Mouse (Mus musculus) midbrain, embryonic 14.5 days (tissue): ENCODE results near the gene Slc22a14. TPM values are rescaled to one million over a fixed set of nuclear protein-coding genes. Genes with fewer than 3 reads are reported as not detected.
"Not testable (repeated sequence)": the region's sequence is repeated elsewhere in the genome, so short reads cannot be mapped to it uniquely, and the experiment has no call there.

Source experiments
- ATAC-seq: fragments of 200-750 bp; cut with Nextera tagmentation; 2 replicates; pipeline ENCODE4 v1.8.0; 2017; ENCODE audit warnings: moderate number of reproducible peaks, moderate library complexity; ENCODE audit not compliant: low FRiP score, low TSS enrichment
- DNase-seq: peaks from one replicate; pipeline ENCODE4 v3.0.0-alpha.2; 2015
- H3K27ac ChIP-seq: fragments of 300-500 bp; sonication (generic); replicated peaks from 2 replicates; pipeline ENCODE4 v1.5.1; 2014; ENCODE audit warnings: mild to moderate bottlenecking, low read depth, low read length, moderate library complexity
- H3K27me3 ChIP-seq: fragments of 300-500 bp; sonication (generic); 2 replicates; pipeline ENCODE4 v1.6.1; 2014; ENCODE audit warnings: low read length, control low read depth, mixed read lengths; ENCODE audit not compliant: control insufficient read depth, insufficient read depth
- H3K36me3 ChIP-seq: fragments of 300-500 bp; sonication (generic); 2 replicates; pipeline ENCODE4 v1.6.1; 2014; ENCODE audit warnings: low read length, control low read depth; ENCODE audit not compliant: control insufficient read depth, insufficient read depth
- H3K4me1 ChIP-seq: fragments of 300-500 bp; sonication (generic); 2 replicates; pipeline ENCODE4 v1.6.1; 2014; ENCODE audit warnings: mild to moderate bottlenecking, antibody characterized with exemption, low read length, control low read depth; ENCODE audit not compliant: control insufficient read depth, insufficient read depth
- H3K4me2 ChIP-seq: fragments of 300-500 bp; sonication (generic); 2 replicates; pipeline ENCODE4 v1.6.1; 2014; ENCODE audit warnings: mild to moderate bottlenecking, low read length, moderate library complexity
- H3K4me3 ChIP-seq: fragments of 300-500 bp; sonication (generic); replicated peaks from 2 replicates; pipeline ENCODE4 v1.5.1; 2014; ENCODE audit warnings: low read depth, low read length
- H3K9ac ChIP-seq: fragments of 300-500 bp; sonication (generic); replicated peaks from 2 replicates; pipeline ENCODE4 v1.6.1; 2014; ENCODE audit warnings: mild to moderate bottlenecking, low read length, moderate library complexity
- H3K9me3 ChIP-seq: fragments of 300-500 bp; sonication (generic); 2 replicates; pipeline ENCODE4 v1.6.1; 2016; ENCODE audit warnings: low read length, control low read depth, mixed read lengths; ENCODE audit not compliant: control insufficient read depth
- WGBS: fragments of 180-500 bp; shearing (Covaris S2); extraction: QIAGEN DNeasy Blood & Tissue Kit; methylation state at CpG from one replicate; pipeline ENCODE4 v1.1.7; 2014; 5-methylcytosine and 5-hydroxymethylcytosine counted together
- polyA plus RNA-seq: library from polyadenylated mRNA; unstranded; fragments of >200 nt; fragmentation: Nextera tagmentation; extraction: Ambion mirVana; gene quantifications from 2 replicates; pipeline ENCODE4 v1.2.1, GENCODE M21; 2014

Gene Slc22a14
- polyA plus RNA-seq, 1 experiment from 2014 or later: not detected

- not testable (repeated sequence) for H3K36me3 ChIP-seq, H3K4me2 ChIP-seq, H3K4me1 ChIP-seq, H3K27me3 ChIP-seq, H3K27ac ChIP-seq, H3K4me3 ChIP-seq, ATAC-seq, H3K9ac ChIP-seq, DNase-seq, H3K9me3 ChIP-seq
- 90% methylated on average over 4 of the region's 4 CpGs for WGBS
These were observed 5.4 kb upstream of the Slc22a14 start for GRCm38 (mm10) chr9:119370770-119371169.

GRCm38 (mm10) chr9:119368367-119368766, 3.0 kb upstream of the Slc22a14 start:
- no peaks in the 10 kb centered on the region for H3K4me1 ChIP-seq
- ATAC-seq (no peak), DNase-seq (no peak)
- H3K27me3 ChIP-seq: no peaks in the 10 kb centered on the region
- H3K36me3 ChIP-seq: no peaks in the 10 kb centered on the region
- no peak overlapping the region for H3K4me3 ChIP-seq
- no peaks in the 10 kb centered on the region for H3K9me3 ChIP-seq
- no peak overlapping the region for H3K9ac ChIP-seq
- no peak overlapping the region for H3K4me2 ChIP-seq
- no peak overlapping the region for H3K27ac ChIP-seq
- WGBS: 95% methylated on average over 3 of the region's 3 CpGs

GRCm38 (mm10) chr9:119363229-119363628, 2.1 kb downstream of the Slc22a14 start:
- no peak for ATAC-seq
- WGBS: 94% methylated on average over 12 of the region's 12 CpGs
- H3K9me3 ChIP-seq: no peaks in the 10 kb centered on the region

GRCm38 (mm10) chr9:119361416-119361815, 3.9 kb downstream of the Slc22a14 start:
- Histone ChIP-seq H3K4me1 (no peaks in the 10 kb centered on the region), H3K4me2 (no peak overlapping the region), H3K27ac (no peak overlapping the region), H3K9me3 (no peaks in the 10 kb centered on the region), H3K36me3 (no peaks in the 10 kb centered on the region), H3K27me3 (no peaks in the 10 kb centered on the region), H3K9ac (no peak overlapping the region), H3K4me3 (no peak overlapping the region)
- WGBS: 96% methylated on average over 5 of the region's 5 CpGs
- no peak for ATAC-seq
- DNase-seq: no peak

More at GRCm38 (mm10) chr9:119363229-119363628, 2.1 kb downstream of the Slc22a14 start:
- H3K27ac ChIP-seq: no peak overlapping the region
- no peak for DNase-seq
- no peak overlapping the region for H3K4me2 ChIP-seq
- no peak overlapping the region for H3K9ac ChIP-seq
- H3K36me3 ChIP-seq: no peaks in the 10 kb centered on the region
- no peak overlapping the region for H3K4me3 ChIP-seq
- no peaks in the 10 kb centered on the region for H3K27me3 ChIP-seq
- no peaks in the 10 kb centered on the region for H3K4me1 ChIP-seq

- H3K36me3 ChIP-seq: no peaks in the 10 kb centered on the region
- H3K27ac ChIP-seq: no peak overlapping the region
- H3K4me2 ChIP-seq: peak overlapping the region; percentile 88
- H3K4me1 ChIP-seq: no peaks in the 10 kb centered on the region
- peak overlapping the region; percentile 56 for H3K4me3 ChIP-seq
- H3K9ac ChIP-seq: peak overlapping the region; percentile 59; the same call in 1 of the 2 replicates
- WGBS: 36% methylated on average over 9 of the region's 9 CpGs
- H3K9me3 ChIP-seq: no peaks in the 10 kb centered on the region
- no peaks in the 10 kb centered on the region for H3K27me3 ChIP-seq
- no peak; the same call in 1 of the 2 replicates for ATAC-seq
- peak; percentile 11 for DNase-seq
These were observed 7.3 kb downstream of the Slc22a14 start for GRCm38 (mm10) chr9:119358058-119358429.

- Histone ChIP-seq H3K9ac (peak within 1 kb of the TSS; percentile 59), H3K36me3 (no peaks in the 10 kb centered on the region), H3K27me3 (no peaks in the 10 kb centered on the region), H3K4me2 (peak within 1 kb of the TSS; percentile 88), H3K9me3 (no peaks in the 10 kb centered on the region), H3K27ac (no peak within 1 kb of the TSS), H3K4me3 (peak within 1 kb of the TSS; percentile 56), H3K4me1 (no peaks in the 10 kb centered on the region)
- DNase-seq (peak; percentile 92), ATAC-seq (peak; percentile 78)
- WGBS: 4% methylated on average over 65 of the region's 65 CpGs
These were observed 7.9 kb downstream of the Slc22a14 start, which contains the start of gene Xylb for GRCm38 (mm10) chr9:119357331-119358057. Gene Xylb, plus strand, starts transcription at chr9:119357381.

GRCm38 (mm10) chr9:119355943-119356342, 9.4 kb downstream of the Slc22a14 start:
- H3K27ac ChIP-seq: no peak overlapping the region
- no peaks in the 10 kb centered on the region for H3K4me1 ChIP-seq
- no peak for ATAC-seq
- WGBS: 87% methylated on average over 6 of the region's 6 CpGs
- H3K9me3 ChIP-seq: no peaks in the 10 kb centered on the region
- H3K36me3 ChIP-seq: peaks cover 8% of the 10 kb centered on the region
- no peak overlapping the region for H3K4me2 ChIP-seq
- no peak overlapping the region for H3K9ac ChIP-seq
- no peaks in the 10 kb centered on the region for H3K27me3 ChIP-seq
- no peak for DNase-seq
- H3K4me3 ChIP-seq: no peak overlapping the region

GRCm38 (mm10) chr9:119353926-119354325, 11.4 kb downstream of the Slc22a14 start:
- Histone ChIP-seq H3K9me3 (no peaks in the 10 kb centered on the region), H3K36me3 (peaks cover 19% of the 10 kb centered on the region), H3K9ac (no peak overlapping the region), H3K4me3 (no peak overlapping the region), H3K4me2 (no peak overlapping the region), H3K27ac (no peak overlapping the region), H3K4me1 (no peaks in the 10 kb centered on the region), H3K27me3 (no peaks in the 10 kb centered on the region)
- no peak for DNase-seq
- 84% methylated on average over 6 of the region's 6 CpGs for WGBS
- ATAC-seq: no peak

GRCm38 (mm10) chr9:119352060-119352459, 13.3 kb downstream of the Slc22a14 start:
- no peak overlapping the region for H3K9ac ChIP-seq
- no peaks in the 10 kb centered on the region for H3K4me1 ChIP-seq
- no peak overlapping the region for H3K4me3 ChIP-seq
- ATAC-seq: peak; percentile 79; the same call in 1 of the 2 replicates
- H3K9me3 ChIP-seq: no peaks in the 10 kb centered on the region
- 19% methylated on average over 4 of the region's 4 CpGs for WGBS
- peak; percentile 74 for DNase-seq
- H3K4me2 ChIP-seq: no peak overlapping the region
- H3K36me3 ChIP-seq: peaks cover 36% of the 10 kb centered on the region
- H3K27me3 ChIP-seq: no peaks in the 10 kb centered on the region
- H3K27ac ChIP-seq: no peak overlapping the region
